Mouse (Mus musculus) MEL (cell line): ENCODE data around the gene Gm5294. TPM values are rescaled to one million over a fixed set of nuclear protein-coding genes. Genes with fewer than 3 reads are reported as not detected.

ENCODE experiments used
- DNase-seq: peaks from one replicate; pipeline ENCODE4 v3.0.0; 2011; ENCODE audit warnings: low read depth, low spot score
- H3K27ac ChIP-seq: 2 replicates; pipeline ENCODE4 v1.5.1; 2012; ENCODE audit warnings: low read depth, mild to moderate bottlenecking, control low read depth, low read length, moderate library complexity; ENCODE audit not compliant: control insufficient read depth
- H3K27me3 ChIP-seq, 2 experiments: fragments of 150-350 bp in 1 of 2; sonication (generic) in 1 of 2; 2 replicates each; pipeline ENCODE4 v1.6.1; 2012; ENCODE audit warnings: low read length in 2 of 2, mild to moderate bottlenecking in 2 of 2, improper control_type of control experiment in 1 of 2, moderate library complexity in 1 of 2; ENCODE audit not compliant: insufficient read depth in 2 of 2, control insufficient read depth in 1 of 2
- H3K36me3 ChIP-seq, 2 experiments: 2 replicates each; pipeline ENCODE4 v1.6.1; 2012 to 2014; ENCODE audit warnings: low read length in 2 of 2, improper control_type of control experiment in 1 of 2, inconsistent platforms in 1 of 2, mild to moderate bottlenecking in 1 of 2; ENCODE audit not compliant: insufficient read depth in 2 of 2, control insufficient read depth in 1 of 2
- H3K4me1 ChIP-seq, 2 experiments: fragments of 150-350 bp in 1 of 2; sonication (generic) in 1 of 2; 2 replicates each; pipeline ENCODE4 v1.6.1; 2012; ENCODE audit warnings: low read length in 2 of 2, improper control_type of control experiment in 1 of 2, mild to moderate bottlenecking in 1 of 2; ENCODE audit not compliant: insufficient read depth in 2 of 2, control insufficient read depth in 1 of 2
- H3K4me3 ChIP-seq, 2 experiments: fragments of 150-350 bp in 1 of 2; sonication (generic) in 1 of 2; 2 replicates each; pipeline ENCODE4 v1.5.1; 2012; ENCODE audit warnings: low read depth in 2 of 2, low read length in 2 of 2, mild to moderate bottlenecking in 2 of 2, moderate library complexity in 2 of 2, control low read depth in 1 of 2, improper control_type of control experiment in 1 of 2; ENCODE audit not compliant: control insufficient read depth in 1 of 2, insufficient read depth in 1 of 2
- H3K79me2 ChIP-seq: 2 replicates; pipeline ENCODE4 v1.6.1; 2012; ENCODE audit warnings: mild to moderate bottlenecking, low read length, moderate library complexity; ENCODE audit not compliant: control insufficient read depth, poor library complexity, insufficient read depth
- H3K9ac ChIP-seq: 2 replicates; pipeline ENCODE4 v1.6.1; 2012; ENCODE audit warnings: low read depth, mild to moderate bottlenecking, control low read depth, low read length, moderate library complexity; ENCODE audit not compliant: control insufficient read depth, poor library complexity, severe bottlenecking
- H3K9me3 ChIP-seq: fragments of 150-350 bp; sonication (generic); replicated peaks from 2 replicates; pipeline ENCODE4 v1.6.1; 2012; ENCODE audit warnings: mild to moderate bottlenecking, low read length, improper control_type of control experiment, moderate library complexity; ENCODE audit not compliant: insufficient read depth
- BHLHE40 ChIP-seq: IDR thresholded peaks from 2 replicates; pipeline ENCODE4 v1.6.1; 2012; ENCODE audit warnings: low read depth, mild to moderate bottlenecking, inconsistent platforms, low read length, improper control_type of control experiment, borderline replicate concordance
- CHD1 ChIP-seq: IDR thresholded peaks from 2 replicates; pipeline ENCODE4 v1.6.1; 2012; ENCODE audit warnings: low read depth, mild to moderate bottlenecking, inconsistent platforms, low read length, improper control_type of control experiment
- CTCF ChIP-seq, 3 experiments: IDR thresholded peaks in 2 of 3; conservative IDR thresholded peaks in 1 of 3; 2 replicates each; pipeline ENCODE4 v1.5.1; 2011 to 2012; ENCODE audit warnings: low read length in 3 of 3, low read depth in 2 of 3, mild to moderate bottlenecking in 2 of 3, improper control_type of control experiment in 1 of 3, inconsistent platforms in 1 of 3, mixed read lengths in 1 of 3, moderate library complexity in 1 of 3; ENCODE audit not compliant: control insufficient read depth in 1 of 3, insufficient read depth in 1 of 3, poor library complexity in 1 of 3, severe bottlenecking in 1 of 3
- ETS1 ChIP-seq: IDR thresholded peaks from 2 replicates; pipeline ENCODE4 v1.6.1; 2012; ENCODE audit warnings: low read depth, mild to moderate bottlenecking, inconsistent platforms, low read length, improper control_type of control experiment, moderate library complexity
- GABPA ChIP-seq: IDR thresholded peaks from 2 replicates; pipeline ENCODE4 v1.6.1; 2012; ENCODE audit warnings: low read depth, mild to moderate bottlenecking, inconsistent platforms, low read length, improper control_type of control experiment, moderate library complexity
- HCFC1 ChIP-seq: IDR thresholded peaks from 2 replicates; pipeline ENCODE4 v1.6.1; 2012; ENCODE audit warnings: low read depth, mild to moderate bottlenecking, inconsistent platforms, low read length, improper control_type of control experiment, moderate library complexity
- KAT2A ChIP-seq: conservative IDR thresholded peaks from 2 replicates; pipeline ENCODE4 v1.6.1; 2012; ENCODE audit warnings: low read depth, low read length, improper control_type of control experiment, inconsistent platforms
- MAFK ChIP-seq: IDR thresholded peaks from 2 replicates; pipeline ENCODE4 v1.6.1; 2011; ENCODE audit warnings: low read depth, mild to moderate bottlenecking, low read length, improper control_type of control experiment, borderline replicate concordance
- MAZ ChIP-seq: IDR thresholded peaks from 2 replicates; pipeline ENCODE4 v1.6.1; 2012; ENCODE audit warnings: low read depth, mild to moderate bottlenecking, inconsistent platforms, low read length, improper control_type of control experiment
- MXI1 ChIP-seq: IDR thresholded peaks from 2 replicates; pipeline ENCODE4 v1.6.1; 2011; ENCODE audit warnings: mild to moderate bottlenecking, low read depth, low read length, improper control_type of control experiment
- POLR2A ChIP-seq, 2 experiments: IDR thresholded peaks; 2 replicates each; pipeline ENCODE4 v1.6.1; 2011 to 2012; ENCODE audit warnings: low read length in 2 of 2, mild to moderate bottlenecking in 2 of 2, control low read depth in 1 of 2, improper control_type of control experiment in 1 of 2, low read depth in 1 of 2, moderate library complexity in 1 of 2; ENCODE audit not compliant: control insufficient read depth in 1 of 2, insufficient read depth in 1 of 2, poor library complexity in 1 of 2
- POLR2AphosphoS5 ChIP-seq: IDR thresholded peaks from 2 replicates; pipeline ENCODE4 v1.6.1; 2012; ENCODE audit warnings: low read depth, borderline replicate concordance, mild to moderate bottlenecking, inconsistent platforms, low read length, moderate library complexity, mixed read lengths
- RAD21 ChIP-seq: IDR thresholded peaks from 2 replicates; pipeline ENCODE4 v1.6.1; 2011; ENCODE audit warnings: mild to moderate bottlenecking, low read depth, low read length, improper control_type of control experiment
- SIN3A ChIP-seq: IDR thresholded peaks from 2 replicates; pipeline ENCODE4 v1.6.1; 2012; ENCODE audit warnings: low read length, improper control_type of control experiment, inconsistent platforms
- TCF12 ChIP-seq: IDR thresholded peaks from 2 replicates; pipeline ENCODE4 v1.6.1; 2014; ENCODE audit warnings: low read depth, mild to moderate bottlenecking, inconsistent platforms, low read length, improper control_type of control experiment, moderate library complexity
- USF1 ChIP-seq: IDR thresholded peaks from 2 replicates; pipeline ENCODE4 v1.6.1; 2014; ENCODE audit warnings: low read depth, mild to moderate bottlenecking, inconsistent platforms, low read length, improper control_type of control experiment, moderate library complexity
- USF2 ChIP-seq, 2 experiments: IDR thresholded peaks; 2 replicates each; pipeline ENCODE4 v1.6.1; 2011 to 2012; ENCODE audit warnings: improper control_type of control experiment in 2 of 2, low read length in 2 of 2, borderline replicate concordance in 1 of 2, inconsistent platforms in 1 of 2, low read depth in 1 of 2, mild to moderate bottlenecking in 1 of 2; ENCODE audit not compliant: insufficient read depth in 1 of 2
- ZKSCAN1 ChIP-seq: IDR thresholded peaks from 2 replicates; pipeline ENCODE4 v1.6.1; 2012; ENCODE audit warnings: low read depth, mild to moderate bottlenecking, inconsistent platforms, low read length, improper control_type of control experiment, moderate library complexity
- ZNF384 ChIP-seq: IDR thresholded peaks from 2 replicates; pipeline ENCODE4 v1.6.1; 2012; ENCODE audit warnings: low read depth, mild to moderate bottlenecking, inconsistent platforms, low read length, improper control_type of control experiment
- polyA plus RNA-seq, 2 experiments: library from polyadenylated mRNA; stranded (reverse) in 1 of 2; unstranded in 1 of 2; fragments of >175 nt in 1 of 2; fragments of >200 nt in 1 of 2; gene quantifications; 2 replicates each; pipeline versions ENCODE4 v1.2.1 to v1.2.4; 2012; ENCODE audit warnings: low replicate concordance in 2 of 2, low read depth in 1 of 2; ENCODE audit not compliant: insufficient read length in 2 of 2, insufficient read depth in 1 of 2, missing spikeins in 1 of 2
- total RNA-seq: library from RNA; depleted of rRNA; stranded (reverse); fragments of 300-350 nt; gene quantifications from 2 replicates; pipeline ENCODE4 v1.2.3, GENCODE M21; 2012

Gene Gm5294
- total and polyA plus RNA-seq, 3 experiments = not detected

DNA sequence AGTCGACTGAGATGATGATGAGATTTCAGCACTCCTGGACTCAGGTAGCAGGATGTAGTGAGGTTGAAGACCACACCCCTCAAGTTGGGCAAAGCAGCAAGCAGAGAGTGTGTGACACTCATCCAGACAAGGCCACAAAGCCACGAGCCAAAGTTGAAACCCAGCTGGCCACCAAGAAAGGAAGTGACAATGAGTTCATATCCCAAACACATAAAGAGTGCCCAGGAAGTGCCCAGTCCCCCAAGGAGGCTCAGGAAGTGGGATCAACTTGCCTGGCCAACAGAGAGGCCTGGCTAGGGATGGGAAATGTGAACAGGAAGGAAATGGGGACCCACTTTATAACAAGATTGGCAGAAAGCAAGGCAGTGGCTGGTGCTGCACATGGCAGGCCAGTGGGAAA is 33.5 kb downstream of the Gm5294 start:
- TF ChIP-seq USF2 (IDR thresholded peaks at IDR 0.05; ENCODE audit: borderline replicate concordance in 1 of 2, insufficient read depth in 1 of 2, low read depth in 1 of 2, low read length in 2 of 2) = no peak
- TF ChIP-seq MXI1 = no peak
- no peak for TF ChIP-seq ZKSCAN1
- no peak for TF ChIP-seq HCFC1
- TF ChIP-seq KAT2A = no peak
- no peak for TF ChIP-seq RAD21
- no peak for TF ChIP-seq GABPA
- no peak for TF ChIP-seq MAZ
- no peak for TF ChIP-seq CTCF (IDR thresholded peaks at IDR 0.05 in 2 of 3, conservative IDR thresholded peaks at IDR 0.05 in 1 of 3; ENCODE audit: control insufficient read depth in 1 of 3, insufficient read depth in 1 of 3, low read depth in 2 of 3, low read length in 3 of 3, poor library complexity in 1 of 3, severe bottlenecking in 1 of 3)
- TF ChIP-seq ZNF384 = no peak
- no peak for TF ChIP-seq BHLHE40
- H3K9ac ChIP-seq = no peak overlapping the region
- no peaks in the 10 kb centered on the region for H3K9me3 ChIP-seq
- no peak for DNase-seq
- no peaks in the 10 kb centered on the region for H3K4me1 ChIP-seq
- H3K79me2 ChIP-seq = no peaks in the 10 kb centered on the region
- no peaks in the 10 kb centered on the region for H3K27me3 ChIP-seq
- no peaks in the 10 kb centered on the region for H3K36me3 ChIP-seq
- no peak overlapping the region for H3K27ac ChIP-seq
- no peak overlapping the region for H3K4me3 ChIP-seq

DNA sequence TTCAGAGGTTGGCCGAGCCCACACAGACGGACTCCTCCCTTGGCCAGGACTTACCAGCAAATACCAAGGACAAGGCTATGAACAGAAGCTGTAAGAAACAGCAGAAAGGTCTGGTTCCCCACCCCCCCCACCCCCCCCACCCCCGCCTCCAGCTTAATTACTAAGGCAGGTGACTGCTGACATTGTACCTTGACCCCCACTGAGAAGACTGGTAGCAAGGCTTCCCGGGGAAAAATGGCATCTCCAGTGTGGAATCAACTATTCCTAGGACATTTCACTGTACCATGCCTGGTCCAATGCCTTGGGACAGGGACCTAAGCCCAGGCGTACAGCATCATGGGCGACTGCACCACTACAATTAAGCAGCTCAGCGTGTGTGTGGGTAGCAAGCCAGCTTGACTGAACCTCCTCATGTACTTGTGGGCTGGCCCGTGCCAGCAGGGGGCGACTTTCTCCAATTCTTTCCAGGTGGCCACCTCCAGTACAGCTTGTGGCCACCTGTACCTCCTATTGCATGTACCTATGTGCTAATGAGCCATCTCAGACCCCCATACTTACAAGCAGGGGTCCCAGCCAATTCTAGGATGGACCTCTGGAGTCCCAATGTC is 37.2 kb downstream of the Gm5294 start:
- H3K79me2 ChIP-seq = no peaks in the 10 kb centered on the region
- H3K9ac ChIP-seq = no peak overlapping the region
- TF ChIP-seq ZKSCAN1 (no peak), CTCF (IDR thresholded peaks at IDR 0.05 in 2 of 3, conservative IDR thresholded peaks at IDR 0.05 in 1 of 3; ENCODE audit: control insufficient read depth in 1 of 3, insufficient read depth in 1 of 3, low read depth in 2 of 3, low read length in 3 of 3, poor library complexity in 1 of 3, severe bottlenecking in 1 of 3) (peak in 1 of 3 experiments; percentile 18; a peak in 1 of 6 replicates), POLR2AphosphoS5 (no peak), MXI1 (no peak), USF1 (no peak)
- H3K36me3 ChIP-seq = no peaks in the 10 kb centered on the region
- no peak overlapping the region for H3K4me3 ChIP-seq
- H3K27ac ChIP-seq = no peak overlapping the region
- no peaks in the 10 kb centered on the region for H3K4me1 ChIP-seq
- peak; percentile 2 for DNase-seq
- no peaks in the 10 kb centered on the region for H3K9me3 ChIP-seq
- no peaks in the 10 kb centered on the region for H3K27me3 ChIP-seq

DNA sequence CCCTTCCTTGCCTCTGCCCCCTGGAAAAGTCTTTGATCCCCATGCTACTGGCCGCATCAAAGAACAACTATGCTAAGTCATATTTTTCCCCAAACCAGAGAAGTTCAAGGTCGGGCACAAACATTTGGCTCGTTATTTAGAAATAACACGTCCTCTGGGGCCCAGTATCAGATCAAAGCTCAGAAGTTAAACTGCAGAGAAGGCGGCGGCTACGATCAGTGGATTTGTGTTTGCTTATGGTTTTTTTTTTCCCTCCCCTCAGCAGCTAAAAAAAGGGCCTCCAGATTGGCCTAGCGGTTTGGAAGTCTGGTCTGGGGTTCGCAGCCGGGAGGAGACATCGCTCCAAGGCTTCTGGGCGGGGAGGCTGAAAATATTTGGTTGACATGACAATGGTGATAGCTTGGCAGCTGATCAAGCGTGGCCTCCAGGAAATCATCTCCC is 38.0 kb downstream of the Gm5294 start:
- Histone ChIP-seq H3K9ac (no peak overlapping the region), H3K27me3 (no peaks in the 10 kb centered on the region), H3K4me3 (no peak overlapping the region), H3K79me2 (no peaks in the 10 kb centered on the region), H3K36me3 (no peaks in the 10 kb centered on the region), H3K4me1 (no peaks in the 10 kb centered on the region), H3K9me3 (no peaks in the 10 kb centered on the region), H3K27ac (no peak overlapping the region)
- no peak for DNase-seq
- TF ChIP-seq CHD1 (no peak), TCF12 (no peak), CTCF (IDR thresholded peaks at IDR 0.05 in 2 of 3, conservative IDR thresholded peaks at IDR 0.05 in 1 of 3; ENCODE audit: control insufficient read depth in 1 of 3, insufficient read depth in 1 of 3, low read depth in 2 of 3, low read length in 3 of 3, poor library complexity in 1 of 3, severe bottlenecking in 1 of 3) (no peak), POLR2A (IDR thresholded peaks at IDR 0.05; ENCODE audit: control insufficient read depth in 1 of 2, insufficient read depth in 1 of 2, low read depth in 1 of 2, low read length in 2 of 2, poor library complexity in 1 of 2) (no peak), KAT2A (no peak), ETS1 (no peak), GABPA (no peak), SIN3A (no peak), MAFK (no peak)
